Mouse (Mus musculus) heart, adult 2 months (tissue): ENCODE measurements around the gene Acads.

Source experiments
- CTCF ChIP-seq: fragments of 200-600 bp; IDR thresholded peaks from 2 replicates; pipeline ENCODE4 v1.8.1; 2022; ENCODE audit warnings: antibody characterized with exemption, mild to moderate bottlenecking, moderate library complexity
- EP300 ChIP-seq: fragments of 200-500 bp; IDR thresholded peaks from 2 replicates; pipeline ENCODE4 v1.6.1; 2011; ENCODE audit warnings: low read depth, low read length, control low read depth; ENCODE audit not compliant: insufficient read depth
- POLR2A ChIP-seq: fragments of 200-500 bp; IDR thresholded peaks from 2 replicates; pipeline ENCODE4 v1.6.1; 2011; ENCODE audit warnings: mild to moderate bottlenecking, low read depth, low read length, control low read depth; ENCODE audit not compliant: insufficient read depth

GRCm38 (mm10) chr5:115149675-115150459 is 30.7 kb upstream of the Acads start:
- no peak for TF ChIP-seq EP300
- no peak for TF ChIP-seq POLR2A
- no peak for TF ChIP-seq CTCF
